Mouse (Mus musculus): ENCODE results near the gene Clec2i.

GRCm38 (mm10) chr6:128847401-128847800 is 40.0 kb upstream of the Clec2i start:
- TF ChIP-seq POLR2A (IDR thresholded peaks at IDR 0.05; ENCODE audit: insufficient read length, low read depth) (no peak), TCF12 (IDR thresholded peaks at IDR 0.05; ENCODE audit: insufficient read depth, poor library complexity, severe bottlenecking) (no peak), MYOG (IDR thresholded peaks at IDR 0.05; ENCODE audit: control insufficient read depth in 1 of 3, insufficient read depth in 1 of 3, insufficient read length in 2 of 3, low read depth in 2 of 3) (no peak), POLR2AphosphoS2 (IDR thresholded peaks at IDR 0.05; ENCODE audit: insufficient read length, low read depth) (no peak), MAX (IDR thresholded peaks at IDR 0.05; ENCODE audit: low read depth) (no peak), E2F4 (IDR thresholded peaks at IDR 0.05; ENCODE audit: insufficient read depth) (no peak), REST (IDR thresholded peaks at IDR 0.05; ENCODE audit: insufficient read depth, insufficient read length) (no peak), TCF3 (IDR thresholded peaks at IDR 0.05; ENCODE audit: insufficient read length, low read depth) (no peak), CEBPB (IDR thresholded peaks at IDR 0.05; ENCODE audit: insufficient read depth, poor library complexity, severe bottlenecking) (no peak), USF1 (IDR thresholded peaks at IDR 0.05; ENCODE audit: low read depth) (no peak)
